Mouse (Mus musculus) lung, adult 2 months (tissue): ENCODE measurements around the gene Gm7247.

Source experiments
- CTCF ChIP-seq: fragments of 200-500 bp; IDR thresholded peaks from 2 replicates; pipeline ENCODE4 v1.5.1; 2011; ENCODE audit warnings: mild to moderate bottlenecking, low read length, control low read depth; ENCODE audit not compliant: insufficient read depth
- POLR2A ChIP-seq: fragments of 200-500 bp; IDR thresholded peaks from 2 replicates; pipeline ENCODE4 v1.6.1; 2011; ENCODE audit warnings: low read depth, mild to moderate bottlenecking, control low read depth, low read length, borderline replicate concordance; ENCODE audit errors: extremely low read depth

GRCm38 (mm10) chr14:51384351-51384750 lies 22.8 kb downstream of the Gm7247 start:
- TF ChIP-seq POLR2A (no peak), CTCF (no peak)
